Mouse (Mus musculus): ENCODE data around the gene 4930452B06Rik. TPM values are rescaled to one million over a fixed set of nuclear protein-coding genes. Genes with fewer than 3 reads are reported as not detected.

4930452B06Rik gene
- total and polyA plus RNA-seq, 3 experiments: not detected

DNA sequence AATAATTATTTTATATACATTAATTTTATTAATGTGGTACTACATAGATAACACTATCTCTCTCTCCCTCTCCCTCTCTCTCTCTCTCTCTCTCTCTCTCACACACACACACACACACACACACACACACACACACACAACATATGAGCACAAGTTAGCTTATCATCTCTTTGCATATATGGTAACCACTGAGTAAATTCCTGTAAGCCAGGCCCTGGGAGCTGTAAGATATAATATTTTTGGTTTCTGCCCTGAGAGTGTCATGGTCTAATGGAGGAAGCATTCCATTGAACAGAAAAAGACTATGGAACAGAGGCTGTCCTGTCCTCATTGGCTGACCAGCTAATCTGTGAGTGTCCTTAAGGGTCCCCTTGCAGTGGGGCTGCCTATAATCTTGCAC, 216.7 kb downstream of the 4930452B06Rik start:
- Histone ChIP-seq H3K9ac (ENCODE audit: insufficient read depth, low read depth) (no peak overlapping the region), H3K27me3 (replicated peaks) (no peaks in the 10 kb centered on the region), H3K4me1 (ENCODE audit: control insufficient read depth in 1 of 2, insufficient read depth in 2 of 2) (peaks cover 0 to 9% of the 10 kb centered on the region in 2 experiments; a peak in 1 of 4 replicates), H3K27ac (ENCODE audit: insufficient read depth, low read depth) (no peak overlapping the region), H3K79me2 (replicated peaks; ENCODE audit: control insufficient read depth, extremely low read depth, insufficient read depth, poor library complexity, severe bottlenecking) (no peaks in the 10 kb centered on the region), H3K9me3 (replicated peaks; ENCODE audit: low read length) (no peaks in the 10 kb centered on the region), H3K36me3 (replicated peaks in 1 of 2; ENCODE audit: control insufficient read depth in 1 of 2, insufficient read depth in 1 of 2, low read length in 1 of 2) (no peaks in the 10 kb centered on the region), H3K4me2 (ENCODE audit: insufficient read depth, low read depth, poor library complexity, severe bottlenecking) (no peak overlapping the region), H3K4me3 (replicated peaks in 1 of 3; ENCODE audit: low read depth in 2 of 3, low read length in 2 of 3, poor library complexity in 1 of 3) (no peak overlapping the region)
- dilution Hi-C loops (cut with MboI; ENCODE audit: extremely low pct_ligation_motif_present, extremely low pct_unique_long_range_greater_than_20kb, low sequenced_read_pairs): no loop called here
- no peak for DNase-seq (ENCODE audit: extremely low read depth)
- in situ Hi-C loops (cut with MboI; ENCODE audit: low pct_ligation_motif_present, low pct_unique_long_range_greater_than_20kb, low sequenced_read_pairs): no loop called here
- TF ChIP-seq HCFC1 (IDR thresholded peaks at IDR 0.05; ENCODE audit: low read depth, low read length) (no peak), ZNF384 (IDR thresholded peaks at IDR 0.05; ENCODE audit: low read depth, low read length) (no peak), RAD21 (IDR thresholded peaks at IDR 0.05; ENCODE audit: low read depth, low read length) (no peak), KAT2A (IDR thresholded peaks at IDR 0.05; ENCODE audit: insufficient replicate concordance, low read length) (no peak), PAX5 (IDR thresholded peaks at IDR 0.05; ENCODE audit: low read length) (no peak), ELF1 (IDR thresholded peaks at IDR 0.05; ENCODE audit: low read depth, low read length) (no peak), GABPA (IDR thresholded peaks at IDR 0.05; ENCODE audit: insufficient replicate concordance, low read depth, low read length) (no peak)

DNA sequence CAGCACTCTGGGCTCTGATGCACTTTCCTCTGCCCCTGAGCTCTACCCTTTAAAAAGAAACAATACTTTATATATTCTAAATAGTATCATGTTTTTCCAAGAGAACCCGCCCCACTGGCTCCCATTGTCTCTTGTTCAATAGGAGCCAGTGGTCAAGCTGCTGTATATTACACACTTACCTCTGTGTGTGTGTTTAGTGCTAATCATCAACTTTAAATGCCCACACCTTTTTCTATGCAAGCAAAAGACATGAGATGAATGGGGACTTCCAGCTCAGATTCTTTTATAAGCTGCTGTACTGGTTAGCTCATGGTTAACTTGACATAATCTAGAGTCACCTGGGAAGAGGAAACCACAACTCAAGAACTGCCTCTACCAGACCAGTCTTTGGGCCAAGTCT, 218.7 kb downstream of the 4930452B06Rik start:
- TF ChIP-seq ZC3H11A (IDR thresholded peaks at IDR 0.05; ENCODE audit: low read depth, low read length) (no peak), SMC3 (IDR thresholded peaks at IDR 0.05; ENCODE audit: low read depth, low read length) (no peak), CHD1 (IDR thresholded peaks at IDR 0.05; ENCODE audit: low read depth, low read length) (no peak), ZMIZ1 (IDR thresholded peaks at IDR 0.05; ENCODE audit: low read depth, low read length) (no peak), SIN3A (IDR thresholded peaks at IDR 0.05; ENCODE audit: low read length) (no peak), CTCF (conservative IDR thresholded peaks at IDR 0.05 in 1 of 2, IDR thresholded peaks at IDR 0.05 in 1 of 2; ENCODE audit: low read depth in 2 of 2, low read length in 2 of 2) (no peak), ZKSCAN1 (IDR thresholded peaks at IDR 0.05; ENCODE audit: borderline replicate concordance, low read depth, low read length) (no peak), NRF1 (IDR thresholded peaks at IDR 0.05; ENCODE audit: low read depth, low read length) (no peak), MAZ (IDR thresholded peaks at IDR 0.05; ENCODE audit: low read depth, low read length) (no peak), TBP (conservative IDR thresholded peaks at IDR 0.05; ENCODE audit: low read depth, low read length) (no peak), MEF2A (IDR thresholded peaks at IDR 0.05; ENCODE audit: borderline replicate concordance, low read depth, low read length) (no peak), KAT2A (IDR thresholded peaks at IDR 0.05; ENCODE audit: insufficient replicate concordance, low read length) (no peak), E2F4 (IDR thresholded peaks at IDR 0.05; ENCODE audit: insufficient replicate concordance, low read depth, low read length) (no peak), HCFC1 (IDR thresholded peaks at IDR 0.05; ENCODE audit: low read depth, low read length) (no peak), USF2 (conservative IDR thresholded peaks at IDR 0.05; ENCODE audit: low read depth, low read length) (no peak), ELF1 (IDR thresholded peaks at IDR 0.05; ENCODE audit: low read depth, low read length) (no peak), MYC (IDR thresholded peaks at IDR 0.05; ENCODE audit: low read depth, low read length) (no peak)
- no peak overlapping the region for H3K9ac ChIP-seq (ENCODE audit: insufficient read depth, low read depth)
- H3K4me1 ChIP-seq (ENCODE audit: control insufficient read depth in 1 of 2, insufficient read depth in 2 of 2): no peaks in the 10 kb centered on the region
- DNase-seq (ENCODE audit: extremely low read depth): no peak
- dilution Hi-C loops (cut with MboI; ENCODE audit: extremely low pct_ligation_motif_present, extremely low pct_unique_long_range_greater_than_20kb, low sequenced_read_pairs): no loop called here
- no peaks in the 10 kb centered on the region for H3K27me3 ChIP-seq (replicated peaks)
- no peaks in the 10 kb centered on the region for H3K79me2 ChIP-seq (replicated peaks; ENCODE audit: control insufficient read depth, extremely low read depth, insufficient read depth, poor library complexity, severe bottlenecking)
- no peaks in the 10 kb centered on the region for H3K9me3 ChIP-seq (replicated peaks; ENCODE audit: low read length)
- H3K27ac ChIP-seq (ENCODE audit: insufficient read depth, low read depth): no peak overlapping the region
- H3K4me2 ChIP-seq (ENCODE audit: insufficient read depth, low read depth, poor library complexity, severe bottlenecking): no peak overlapping the region
- in situ Hi-C loops (cut with MboI; ENCODE audit: low pct_ligation_motif_present, low pct_unique_long_range_greater_than_20kb, low sequenced_read_pairs): no loop called here
- no peaks in the 10 kb centered on the region for H3K36me3 ChIP-seq (replicated peaks in 1 of 2; ENCODE audit: control insufficient read depth in 1 of 2, insufficient read depth in 1 of 2, low read length in 1 of 2)
- H3K4me3 ChIP-seq (replicated peaks in 1 of 3; ENCODE audit: low read depth in 2 of 3, low read length in 2 of 3, poor library complexity in 1 of 3): no peak overlapping the region
